Mouse (Mus musculus): Measurements from ENCODE around the gene Sdccag8. TPM values are rescaled to one million over a fixed set of nuclear protein-coding genes. Genes with fewer than 3 reads are reported as not detected.

Gene Sdccag8
- polyA plus RNA-seq, 1 experiment from 2014 or later: 28.8 TPM

DNA sequence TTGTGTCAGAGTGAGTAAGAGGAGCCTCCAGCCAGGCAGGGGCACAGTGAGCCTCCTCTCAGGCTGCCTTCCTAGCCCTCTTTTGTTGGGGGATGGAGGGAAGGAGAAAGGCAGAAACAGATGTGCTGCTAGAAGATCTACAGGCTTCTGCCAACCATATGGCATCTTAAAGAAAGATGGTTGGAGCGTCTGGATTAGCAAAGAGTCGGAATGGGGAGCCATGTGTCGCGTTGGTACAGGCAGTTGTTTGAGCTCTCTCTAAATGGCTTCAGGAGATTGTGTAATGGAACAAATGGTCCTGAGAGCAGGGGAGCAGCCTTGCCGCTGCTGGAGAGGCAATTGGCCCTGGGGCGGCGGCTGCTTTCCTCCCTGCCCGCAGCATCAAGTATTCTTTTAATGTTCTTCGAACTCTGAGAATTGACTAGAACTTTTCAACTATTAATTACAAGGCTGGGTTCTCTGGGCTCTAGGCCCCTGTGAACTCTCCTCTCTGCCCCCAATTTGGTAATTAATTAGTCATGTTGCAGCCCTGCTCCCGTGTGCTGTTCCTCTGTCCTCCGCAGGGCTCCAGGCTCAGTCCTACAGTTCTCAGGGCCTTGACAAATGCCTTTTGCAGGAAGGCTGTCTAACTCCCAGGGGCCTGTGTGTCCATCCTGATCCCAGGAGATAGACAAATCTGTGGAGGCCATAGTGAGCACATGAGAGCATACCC, 180.4 kb downstream of the Sdccag8 start:
- H3K4me1 ChIP-seq: peaks cover 85% of the 10 kb centered on the region
- ATAC-seq: peak; percentile 53
- WGBS: 8% methylated on average over 11 of the region's 11 CpGs
- H3K27me3 ChIP-seq: no peaks in the 10 kb centered on the region
- H3K36me3 ChIP-seq (ENCODE audit: poor library complexity, severe bottlenecking): no peaks in the 10 kb centered on the region
- H3K4me3 ChIP-seq: no peak overlapping the region
- peak overlapping the region; percentile 97 for H3K27ac ChIP-seq
- peak overlapping the region; percentile 18 for H3K4me2 ChIP-seq
- peak overlapping the region; percentile 30; the same call in 1 of the 2 replicates for H3K9ac ChIP-seq
- H3K9me3 ChIP-seq (replicated peaks): no peaks in the 10 kb centered on the region

DNA sequence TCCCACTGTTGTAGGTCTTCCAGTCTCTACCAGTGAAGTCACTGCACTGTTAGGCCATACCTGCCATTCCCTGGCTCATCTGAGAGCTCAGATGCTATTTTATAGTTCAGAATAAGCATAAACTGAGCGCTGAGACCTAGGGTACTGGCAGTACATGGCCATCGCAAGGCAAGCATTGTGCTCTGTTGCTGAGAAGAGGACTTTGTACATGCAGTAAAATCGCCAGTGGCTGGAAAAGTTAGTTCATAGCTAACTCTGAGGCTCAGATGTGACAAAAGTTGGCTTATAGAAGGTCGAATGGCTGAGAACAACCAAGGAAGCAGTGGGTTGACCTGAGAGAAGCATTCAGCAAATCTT, 180.9 kb downstream of the Sdccag8 start:
- Histone ChIP-seq H3K27ac (peak overlapping the region; percentile 97), H3K27me3 (no peaks in the 10 kb centered on the region), H3K4me3 (no peak overlapping the region), H3K36me3 (ENCODE audit: poor library complexity, severe bottlenecking) (no peaks in the 10 kb centered on the region), H3K9ac (peak overlapping the region; percentile 30; the same call in 1 of the 2 replicates), H3K4me1 (peaks cover 83% of the 10 kb centered on the region), H3K9me3 (replicated peaks) (no peaks in the 10 kb centered on the region), H3K4me2 (no peak overlapping the region; the same call in 1 of the 2 replicates)
- no peak for ATAC-seq
- 71% methylated on average over 4 of the region's 4 CpGs for WGBS

DNA sequence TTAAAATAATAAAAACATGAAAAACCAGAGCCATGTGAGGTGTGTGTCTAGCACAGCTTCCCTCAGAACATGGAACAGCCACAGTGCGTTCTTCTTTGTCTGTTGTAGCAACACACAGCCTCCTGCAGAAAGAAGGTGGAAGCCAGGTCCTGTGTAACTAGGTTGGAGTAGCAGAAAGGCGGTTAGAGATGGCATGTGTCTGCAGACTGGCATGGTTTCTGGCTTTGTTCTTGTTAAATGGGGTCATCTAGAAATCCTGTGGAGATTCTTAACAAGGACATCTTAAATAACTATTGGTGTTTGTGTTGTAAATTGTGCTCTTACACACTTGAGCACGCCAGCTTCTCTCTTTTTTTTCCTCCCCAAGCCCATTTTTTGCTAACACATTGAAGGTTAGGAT, 181.7 kb downstream of the Sdccag8 start:
- 29% methylated on average over 3 of the region's 3 CpGs for WGBS
- no peaks in the 10 kb centered on the region for H3K9me3 ChIP-seq (replicated peaks)
- no peak overlapping the region for H3K4me2 ChIP-seq
- no peaks in the 10 kb centered on the region for H3K27me3 ChIP-seq
- no peak overlapping the region for H3K9ac ChIP-seq
- H3K27ac ChIP-seq: peak overlapping the region; percentile 97
- no peak for ATAC-seq
- peaks cover 86% of the 10 kb centered on the region for H3K4me1 ChIP-seq
- no peak overlapping the region for H3K4me3 ChIP-seq
- no peaks in the 10 kb centered on the region for H3K36me3 ChIP-seq (ENCODE audit: poor library complexity, severe bottlenecking)

GRCm38 (mm10) chr1:176996630-176997201, 182.3 kb downstream of the Sdccag8 start:
- Histone ChIP-seq H3K4me2 (peak overlapping the region; percentile 56), H3K4me1 (peaks cover 91% of the 10 kb centered on the region), H3K36me3 (ENCODE audit: poor library complexity, severe bottlenecking) (no peaks in the 10 kb centered on the region), H3K9me3 (replicated peaks) (no peaks in the 10 kb centered on the region), H3K27ac (peak overlapping the region; percentile 97), H3K27me3 (no peaks in the 10 kb centered on the region), H3K4me3 (no peak overlapping the region), H3K9ac (peak overlapping the region; percentile 28)
- 10% methylated on average over 16 of the region's 16 CpGs for WGBS
- ATAC-seq: peak; percentile 31; the same call in 1 of the 2 replicates

DNA sequence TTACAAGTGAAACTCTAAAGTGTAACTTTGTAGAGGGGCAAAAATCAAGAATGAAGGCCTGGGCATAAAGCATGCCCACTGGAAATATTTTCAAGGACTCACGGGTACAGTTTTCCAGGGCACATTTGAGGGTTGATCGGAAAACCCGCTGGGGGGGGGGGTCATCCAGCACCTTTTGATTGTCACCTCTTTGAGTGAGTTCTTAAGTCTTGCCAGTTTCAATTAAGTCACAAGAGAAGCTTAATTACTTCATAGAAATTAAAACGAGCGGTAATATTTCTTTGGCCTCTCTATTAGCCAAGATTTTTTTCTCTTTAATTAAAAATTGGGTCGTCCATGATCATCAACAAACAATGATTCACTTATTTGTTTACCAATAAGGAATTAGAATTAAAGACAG, 182.8 kb downstream of the Sdccag8 start:
- H3K9ac ChIP-seq: peak overlapping the region; percentile 63
- peaks cover 92% of the 10 kb centered on the region for H3K4me1 ChIP-seq
- peak overlapping the region; percentile 56 for H3K4me2 ChIP-seq
- 0 out of 2 replicates have a peak overlapping the region, but pooled peaks have one; percentile 24 for H3K4me3 ChIP-seq
- no peak for ATAC-seq
- 9% methylated on average over 6 of the region's 6 CpGs for WGBS
- H3K36me3 ChIP-seq (ENCODE audit: poor library complexity, severe bottlenecking): no peaks in the 10 kb centered on the region
- no peaks in the 10 kb centered on the region for H3K27me3 ChIP-seq
- H3K9me3 ChIP-seq (replicated peaks): no peaks in the 10 kb centered on the region
- H3K27ac ChIP-seq: peak overlapping the region; percentile 97

DNA sequence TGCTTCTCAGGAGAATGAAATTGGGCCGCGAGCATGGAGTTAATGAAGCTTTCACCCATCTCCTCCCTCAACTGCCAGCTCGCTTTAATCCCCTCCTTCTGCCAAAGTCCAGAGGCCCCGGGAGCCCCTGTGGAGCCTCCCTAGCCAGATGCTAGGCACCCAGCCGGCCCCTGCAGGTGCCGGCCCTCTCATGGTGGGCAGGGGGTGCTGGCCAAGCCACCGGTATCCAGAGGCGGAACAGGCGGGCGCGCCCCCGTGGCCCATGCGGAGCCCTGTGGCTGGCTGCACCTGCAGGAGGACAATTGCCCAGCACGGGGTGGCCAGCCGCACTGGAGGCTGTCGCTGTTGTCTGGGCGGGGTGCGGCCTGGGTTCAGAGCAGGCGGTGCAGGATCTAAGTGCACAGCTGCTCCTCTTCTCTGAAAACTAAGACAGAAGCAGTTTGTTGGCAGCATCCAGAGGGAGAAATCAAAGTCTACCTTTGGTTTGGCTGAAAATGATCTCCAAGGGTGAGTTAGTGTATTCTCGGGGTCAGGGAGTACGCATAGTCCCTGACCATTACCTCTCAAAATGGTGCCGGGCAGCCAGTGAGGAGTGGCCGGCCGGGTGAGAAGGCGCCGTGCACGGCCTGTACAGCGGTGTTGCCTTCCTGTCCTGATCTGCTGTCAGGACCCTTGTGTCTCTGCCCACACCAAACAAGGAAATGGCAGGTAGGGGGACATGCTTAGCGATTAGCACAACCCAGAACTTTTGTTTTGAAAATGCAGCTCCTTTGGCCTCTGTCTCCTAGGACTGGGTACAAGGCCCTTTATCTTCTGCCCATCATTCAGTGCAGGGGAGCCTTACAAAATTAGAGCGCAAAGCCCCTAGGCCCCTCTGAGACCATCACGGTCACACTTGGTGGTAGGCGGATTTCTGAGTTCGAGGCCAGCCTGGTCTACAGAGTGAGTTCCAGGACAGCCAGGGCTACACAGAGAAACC, 183.5 kb downstream of the Sdccag8 start:
- peak; percentile 12; the same call in 1 of the 2 replicates for ATAC-seq
- no peaks in the 10 kb centered on the region for H3K27me3 ChIP-seq
- peak overlapping the region; percentile 97 for H3K27ac ChIP-seq
- no peaks in the 10 kb centered on the region for H3K36me3 ChIP-seq (ENCODE audit: poor library complexity, severe bottlenecking)
- H3K9me3 ChIP-seq (replicated peaks): no peaks in the 10 kb centered on the region
- H3K4me1 ChIP-seq: peaks cover 90% of the 10 kb centered on the region
- H3K4me3 ChIP-seq: peak overlapping the region; percentile 24
- WGBS: 16% methylated on average over 33 of the region's 33 CpGs
- H3K9ac ChIP-seq: peak overlapping the region; percentile 63
- H3K4me2 ChIP-seq: peak overlapping the region; percentile 56

DNA sequence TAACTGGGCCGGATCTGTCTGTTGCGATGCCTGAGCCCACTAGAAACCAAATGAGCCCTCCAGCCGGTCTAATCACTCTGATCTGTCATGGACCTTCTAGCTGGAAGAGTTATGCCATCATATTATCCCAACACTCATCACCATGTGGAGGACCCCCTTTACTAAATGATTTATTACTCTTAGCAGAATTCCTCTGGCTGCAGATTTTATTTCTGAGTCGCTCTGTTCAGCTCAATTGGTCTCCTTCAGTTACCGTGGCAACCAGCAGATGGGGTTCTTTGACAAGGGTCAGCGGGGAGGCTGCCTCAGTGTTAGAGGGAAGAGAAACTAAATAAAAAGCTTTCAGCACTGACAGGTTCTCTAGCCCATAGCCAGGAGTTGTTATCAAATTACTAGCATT, 184.6 kb downstream of the Sdccag8 start:
- Histone ChIP-seq H3K4me1 (peaks cover 90% of the 10 kb centered on the region), H3K27ac (peak overlapping the region; percentile 86), H3K9ac (no peak overlapping the region), H3K36me3 (ENCODE audit: poor library complexity, severe bottlenecking) (no peaks in the 10 kb centered on the region), H3K4me2 (peak overlapping the region; percentile 21), H3K9me3 (replicated peaks) (no peaks in the 10 kb centered on the region), H3K27me3 (no peaks in the 10 kb centered on the region), H3K4me3 (no peak overlapping the region)
- 10% methylated on average over 6 of the region's 6 CpGs for WGBS
- ATAC-seq: peak; percentile 34

DNA sequence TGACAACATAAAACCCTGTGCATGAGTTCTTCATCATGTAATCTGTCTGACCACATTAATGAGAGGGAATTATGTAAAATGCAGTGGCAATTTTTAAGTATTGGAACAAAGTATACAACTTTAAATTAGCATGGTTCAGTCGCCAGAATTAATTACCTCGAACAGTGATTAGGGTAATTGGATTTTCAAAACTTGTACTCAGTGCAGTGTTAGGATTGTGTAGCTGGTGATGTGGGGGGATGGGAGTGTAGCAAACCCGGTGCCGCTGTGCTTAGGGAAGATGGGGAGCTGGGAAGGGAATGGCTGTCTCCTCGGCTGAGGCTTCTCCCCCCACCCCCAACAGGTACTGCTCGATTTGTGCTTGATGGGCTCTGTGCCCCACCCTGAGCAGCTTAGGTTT, 188.5 kb downstream of the Sdccag8 start:
- Histone ChIP-seq H3K4me2 (0 out of 2 replicates have a peak overlapping the region, but pooled peaks have one; percentile 10), H3K27me3 (no peaks in the 10 kb centered on the region), H3K9me3 (replicated peaks) (no peaks in the 10 kb centered on the region), H3K9ac (peak overlapping the region; percentile 12; the same call in 1 of the 2 replicates), H3K27ac (peak overlapping the region; percentile 35), H3K4me1 (peaks cover 72% of the 10 kb centered on the region), H3K4me3 (no peak overlapping the region), H3K36me3 (ENCODE audit: poor library complexity, severe bottlenecking) (no peaks in the 10 kb centered on the region)
- peak; percentile 72 for ATAC-seq
- 11% methylated on average over 6 of the region's 6 CpGs for WGBS

DNA sequence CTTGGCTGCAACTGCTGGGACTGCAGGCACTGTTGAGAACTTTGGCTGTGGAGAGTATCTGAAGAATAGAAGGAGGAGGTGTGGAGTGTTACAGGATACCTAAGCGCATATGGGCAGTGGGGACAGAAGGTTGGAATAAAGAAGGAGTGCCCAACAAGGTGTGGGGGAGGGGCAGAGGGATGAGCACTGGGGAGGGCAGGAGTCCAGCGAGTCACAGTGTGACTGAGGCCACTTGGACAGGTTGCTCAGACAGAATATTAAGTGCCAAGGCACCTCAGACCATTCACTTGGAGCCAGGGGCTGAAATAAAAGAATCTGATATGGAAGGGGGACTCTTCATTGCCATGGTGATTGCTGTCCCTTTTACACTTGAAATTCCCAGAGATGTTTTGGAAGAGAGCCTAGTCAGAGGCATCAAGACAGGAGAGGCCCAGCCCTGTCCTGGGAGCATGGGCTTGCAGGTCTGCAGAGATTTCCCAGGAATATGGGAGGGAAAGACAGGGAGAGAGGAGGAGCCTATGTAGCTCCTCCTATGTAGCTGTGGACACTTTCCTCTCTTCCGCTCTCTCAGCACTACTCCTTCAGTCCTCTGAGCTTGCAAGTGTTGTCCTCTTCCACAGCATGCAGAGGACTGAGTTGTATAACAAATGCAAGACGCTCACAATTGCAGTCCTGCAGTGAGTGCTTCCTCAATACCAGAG, 189.7 kb downstream of the Sdccag8 start:
- Histone ChIP-seq H3K27ac (no peak overlapping the region), H3K4me3 (no peak overlapping the region), H3K4me2 (no peak overlapping the region), H3K27me3 (no peaks in the 10 kb centered on the region), H3K9ac (no peak overlapping the region), H3K36me3 (ENCODE audit: poor library complexity, severe bottlenecking) (no peaks in the 10 kb centered on the region), H3K4me1 (peaks cover 73% of the 10 kb centered on the region), H3K9me3 (replicated peaks) (no peaks in the 10 kb centered on the region)
- 52% methylated on average over 4 of the region's 4 CpGs for WGBS
- peak; percentile 31; the same call in 1 of the 2 replicates for ATAC-seq

GRCm38 (mm10) chr1:177007405-177007804, 192.9 kb downstream of the Sdccag8 start:
- no peaks in the 10 kb centered on the region for H3K27me3 ChIP-seq
- no peak overlapping the region for H3K4me2 ChIP-seq
- H3K9ac ChIP-seq: no peak overlapping the region
- peaks cover 74% of the 10 kb centered on the region for H3K4me1 ChIP-seq
- 92% methylated on average over 3 of the region's 3 CpGs for WGBS
- ATAC-seq: no peak
- no peaks in the 10 kb centered on the region for H3K36me3 ChIP-seq (ENCODE audit: poor library complexity, severe bottlenecking)
- H3K9me3 ChIP-seq (replicated peaks): no peaks in the 10 kb centered on the region
- H3K4me3 ChIP-seq: no peak overlapping the region
- H3K27ac ChIP-seq: no peak overlapping the region

- H3K9ac ChIP-seq: no peak overlapping the region
- no peak overlapping the region for H3K27ac ChIP-seq
- ATAC-seq: no peak
- no peaks in the 10 kb centered on the region for H3K27me3 ChIP-seq
- peaks cover 63% of the 10 kb centered on the region for H3K4me1 ChIP-seq
- H3K4me2 ChIP-seq: no peak overlapping the region
- 78% methylated on average over 1 of the region's 1 CpGs for WGBS
- H3K9me3 ChIP-seq (replicated peaks): no peaks in the 10 kb centered on the region
- no peak overlapping the region for H3K4me3 ChIP-seq
- no peaks in the 10 kb centered on the region for H3K36me3 ChIP-seq (ENCODE audit: poor library complexity, severe bottlenecking)
These were observed 194.3 kb downstream of the Sdccag8 start for GRCm38 (mm10) chr1:177008777-177009176.

Measured in forebrain, embryonic 13.5 days (tissue).